Mouse (Mus musculus): ENCODE measurements around the gene Clock.

DNA sequence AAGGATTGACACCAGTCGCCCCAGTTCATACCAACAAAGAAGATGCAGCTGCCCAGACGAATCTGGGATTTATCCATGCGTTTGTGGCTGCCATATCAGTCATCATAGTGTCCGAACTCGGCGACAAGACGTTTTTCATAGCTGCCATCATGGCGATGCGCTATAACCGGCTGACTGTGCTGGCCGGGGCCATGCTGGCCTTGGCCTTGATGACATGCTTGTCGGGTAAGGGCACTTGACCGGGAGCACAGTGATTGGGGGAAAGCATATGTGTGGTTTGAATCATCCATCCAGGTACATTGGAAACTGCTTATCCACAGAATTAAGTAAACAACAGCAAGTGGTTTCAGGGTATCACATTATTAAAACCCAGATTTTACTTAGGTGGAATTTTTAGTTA lies 105.2 kb downstream of the Clock start:
- TF ChIP-seq CTCF (IDR thresholded peaks at IDR 0.05; ENCODE audit: low read depth, low read length) (no peak), POLR2A (IDR thresholded peaks at IDR 0.05; ENCODE audit: extremely low read depth, insufficient read depth, low read length) (no peak)
